Mouse (Mus musculus): ENCODE results near the gene Ctcfl.

DNA sequence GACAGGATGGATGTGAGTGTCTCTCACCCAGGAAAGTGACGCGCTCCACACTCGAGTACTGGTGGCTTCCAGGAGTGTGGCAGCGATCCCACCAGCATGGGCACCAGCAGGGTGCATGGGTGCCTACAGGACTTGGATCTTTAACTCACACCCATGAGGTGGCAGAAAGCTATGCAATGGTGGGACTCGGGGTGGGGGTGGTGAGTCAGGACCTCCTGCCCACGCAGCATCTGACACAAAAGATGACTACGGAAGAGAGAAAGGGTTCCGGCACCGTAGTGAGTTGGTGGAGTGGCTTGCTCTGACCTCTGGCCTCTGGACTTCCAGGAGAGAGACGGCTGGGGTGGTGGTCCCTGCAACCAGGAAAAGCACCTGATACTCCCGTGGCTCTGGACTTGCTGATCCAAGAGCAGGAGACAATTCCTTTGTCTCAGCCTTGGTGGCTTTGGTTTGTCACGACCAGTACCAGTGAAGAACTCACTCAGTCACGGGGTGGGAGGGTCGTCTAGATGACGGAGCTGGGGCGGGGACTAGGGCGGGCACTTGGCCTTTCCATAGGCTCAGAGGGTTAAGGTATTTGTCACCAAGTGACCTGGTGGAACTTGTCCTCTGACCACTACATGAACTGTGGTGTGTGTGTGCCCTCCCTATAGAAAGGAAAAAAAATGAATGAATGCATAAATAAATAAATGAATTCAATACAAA, 71.1 kb downstream of the Ctcfl start:
- TF ChIP-seq CTCF (IDR thresholded peaks at IDR 0.05; ENCODE audit: low read depth, low read length) (no peak), POLR2A (IDR thresholded peaks at IDR 0.05; ENCODE audit: extremely low read depth, insufficient read depth, low read length) (no peak)

Measured in liver, adult 2 months (tissue).